Mouse (Mus musculus) bone marrow, adult 2 months (tissue): ENCODE measurements around the gene Slc38a2.

Experiments
- CTCF ChIP-seq: fragments of 200-500 bp; IDR thresholded peaks from 2 replicates; pipeline ENCODE4 v1.5.1; 2011; ENCODE audit warnings: low read length, control low read depth; ENCODE audit not compliant: control insufficient read depth, insufficient read depth
- POLR2A ChIP-seq: fragments of 200-500 bp; IDR thresholded peaks from 2 replicates; pipeline ENCODE4 v1.6.1; 2011; ENCODE audit warnings: low read depth, mild to moderate bottlenecking, control low read depth, low read length, borderline replicate concordance; ENCODE audit not compliant: control insufficient read depth

GRCm38 (mm10) chr15:96697901-96698657 is 1.5 kb downstream of the Slc38a2 start:
- TF ChIP-seq POLR2A (no peak), CTCF (no peak)
